Mouse (Mus musculus) frontal cortex, postnatal 36 days (tissue): ENCODE results near the gene Commd1.
A peak's percentile ranks its signal among the peaks of the same experiment; 100 is the strongest.

ENCODE experiments used
- DNase-seq, 2 experiments: peaks; one replicate each; pipeline ENCODE4 v3.0.0; 2022; ENCODE audit warnings: low spot score in 2 of 2

Gene Commd1

GRCm38 (mm10) chr11:22981984-22982757, at the start of gene Commd1, which contains the start of gene Gm28048:
Gene Commd1 (minus strand): TSS chr11:22982382.
Gene Gm28048 (minus strand): TSS chr11:22982090.
- peak; percentile 95 to 97 for DNase-seq

GRCm38 (mm10) chr11:23029399-23029798, 47.2 kb upstream of the Commd1 start:
- DNase-seq = no peak

GRCm38 (mm10) chr11:23028957-23029356, 46.8 kb upstream of the Commd1 start:
- no peak for DNase-seq

GRCm38 (mm10) chr11:23024169-23024568, 42.0 kb upstream of the Commd1 start:
- DNase-seq = no peak

GRCm38 (mm10) chr11:23023155-23023554, 41.0 kb upstream of the Commd1 start:
- DNase-seq = no peak

GRCm38 (mm10) chr11:23020841-23021240, 38.7 kb upstream of the Commd1 start:
- no peak for DNase-seq

- DNase-seq = no peak
Observed at GRCm38 (mm10) chr11:23020116-23020770, 38.1 kb upstream of the Commd1 start.

GRCm38 (mm10) chr11:23017943-23018342, 35.8 kb upstream of the Commd1 start:
- no peak for DNase-seq

- no peak for DNase-seq
Observed at GRCm38 (mm10) chr11:23014996-23015395, 32.8 kb upstream of the Commd1 start.

- DNase-seq = no peak
Observed at GRCm38 (mm10) chr11:23013580-23014294, 31.6 kb upstream of the Commd1 start.

- no peak for DNase-seq
Observed at GRCm38 (mm10) chr11:23013096-23013495, 30.9 kb upstream of the Commd1 start.

- DNase-seq = no peak
Observed at GRCm38 (mm10) chr11:23008824-23009200, 26.6 kb upstream of the Commd1 start.

- DNase-seq = peak; percentile 79 to 83
Observed at GRCm38 (mm10) chr11:23008181-23008823, 26.1 kb upstream of the Commd1 start.

GRCm38 (mm10) chr11:23007481-23008180, 25.4 kb upstream of the Commd1 start, which contains the start of gene Fam161a:
Gene Fam161a (plus strand): TSS chr11:23007531.
- peak; percentile 73 to 93 for DNase-seq

GRCm38 (mm10) chr11:23007166-23007480, 24.9 kb upstream of the Commd1 start:
- DNase-seq = no peak

- DNase-seq = no peak
Observed at GRCm38 (mm10) chr11:23005276-23005675, 23.1 kb upstream of the Commd1 start.

GRCm38 (mm10) chr11:22998308-22998707, 16.1 kb upstream of the Commd1 start:
- DNase-seq = no peak

- no peak for DNase-seq
Observed at GRCm38 (mm10) chr11:22995461-22995860, 13.3 kb upstream of the Commd1 start.

GRCm38 (mm10) chr11:22994271-22994670, 12.1 kb upstream of the Commd1 start:
- no peak for DNase-seq

- DNase-seq = no peak
Observed at GRCm38 (mm10) chr11:22991218-22991835, 9.1 kb upstream of the Commd1 start.
